Mouse (Mus musculus) MEL (cell line): ENCODE results near the gene Cdan1. TPM values are rescaled to one million over a fixed set of nuclear protein-coding genes. Genes with fewer than 3 reads are reported as not detected.
A peak's percentile ranks its signal among the peaks of the same experiment; 100 is the strongest.

ENCODE experiments used
- DNase-seq: peaks from one replicate; pipeline ENCODE4 v3.0.0; 2011; ENCODE audit warnings: low read depth, low spot score
- H3K27ac ChIP-seq: 2 replicates; pipeline ENCODE4 v1.5.1; 2012; ENCODE audit warnings: low read depth, mild to moderate bottlenecking, control low read depth, low read length, moderate library complexity; ENCODE audit not compliant: control insufficient read depth
- H3K27me3 ChIP-seq, 2 experiments: fragments of 150-350 bp in 1 of 2; sonication (generic) in 1 of 2; 2 replicates each; pipeline ENCODE4 v1.6.1; 2012; ENCODE audit warnings: low read length in 2 of 2, mild to moderate bottlenecking in 2 of 2, improper control_type of control experiment in 1 of 2, moderate library complexity in 1 of 2; ENCODE audit not compliant: insufficient read depth in 2 of 2, control insufficient read depth in 1 of 2
- H3K36me3 ChIP-seq, 2 experiments: 2 replicates each; pipeline ENCODE4 v1.6.1; 2012 to 2014; ENCODE audit warnings: low read length in 2 of 2, improper control_type of control experiment in 1 of 2, inconsistent platforms in 1 of 2, mild to moderate bottlenecking in 1 of 2; ENCODE audit not compliant: insufficient read depth in 2 of 2, control insufficient read depth in 1 of 2
- H3K4me1 ChIP-seq, 2 experiments: fragments of 150-350 bp in 1 of 2; sonication (generic) in 1 of 2; 2 replicates each; pipeline ENCODE4 v1.6.1; 2012; ENCODE audit warnings: low read length in 2 of 2, improper control_type of control experiment in 1 of 2, mild to moderate bottlenecking in 1 of 2; ENCODE audit not compliant: insufficient read depth in 2 of 2, control insufficient read depth in 1 of 2
- H3K4me3 ChIP-seq, 2 experiments: fragments of 150-350 bp in 1 of 2; sonication (generic) in 1 of 2; 2 replicates each; pipeline ENCODE4 v1.5.1; 2012; ENCODE audit warnings: low read depth in 2 of 2, low read length in 2 of 2, mild to moderate bottlenecking in 2 of 2, moderate library complexity in 2 of 2, control low read depth in 1 of 2, improper control_type of control experiment in 1 of 2; ENCODE audit not compliant: control insufficient read depth in 1 of 2, insufficient read depth in 1 of 2
- H3K79me2 ChIP-seq: 2 replicates; pipeline ENCODE4 v1.6.1; 2012; ENCODE audit warnings: mild to moderate bottlenecking, low read length, moderate library complexity; ENCODE audit not compliant: control insufficient read depth, poor library complexity, insufficient read depth
- H3K9ac ChIP-seq: 2 replicates; pipeline ENCODE4 v1.6.1; 2012; ENCODE audit warnings: low read depth, mild to moderate bottlenecking, control low read depth, low read length, moderate library complexity; ENCODE audit not compliant: control insufficient read depth, poor library complexity, severe bottlenecking
- H3K9me3 ChIP-seq: fragments of 150-350 bp; sonication (generic); replicated peaks from 2 replicates; pipeline ENCODE4 v1.6.1; 2012; ENCODE audit warnings: mild to moderate bottlenecking, low read length, improper control_type of control experiment, moderate library complexity; ENCODE audit not compliant: insufficient read depth
- BHLHE40 ChIP-seq: IDR thresholded peaks from 2 replicates; pipeline ENCODE4 v1.6.1; 2012; ENCODE audit warnings: low read depth, mild to moderate bottlenecking, inconsistent platforms, low read length, improper control_type of control experiment, borderline replicate concordance
- CHD1 ChIP-seq: IDR thresholded peaks from 2 replicates; pipeline ENCODE4 v1.6.1; 2012; ENCODE audit warnings: low read depth, mild to moderate bottlenecking, inconsistent platforms, low read length, improper control_type of control experiment
- CHD2 ChIP-seq: IDR thresholded peaks from 2 replicates; pipeline ENCODE4 v1.6.1; 2011; ENCODE audit warnings: low read length, improper control_type of control experiment
- ELF1 ChIP-seq: IDR thresholded peaks from 2 replicates; pipeline ENCODE4 v1.6.1; 2014; ENCODE audit warnings: low read depth, mild to moderate bottlenecking, inconsistent platforms, low read length, improper control_type of control experiment, moderate library complexity
- EP300 ChIP-seq, 2 experiments: IDR thresholded peaks; 2 replicates each; pipeline ENCODE4 v1.6.1; 2011; ENCODE audit warnings: improper control_type of control experiment in 2 of 2, low read length in 2 of 2, low read depth in 1 of 2, mild to moderate bottlenecking in 1 of 2
- ETS1 ChIP-seq: IDR thresholded peaks from 2 replicates; pipeline ENCODE4 v1.6.1; 2012; ENCODE audit warnings: low read depth, mild to moderate bottlenecking, inconsistent platforms, low read length, improper control_type of control experiment, moderate library complexity
- GABPA ChIP-seq: IDR thresholded peaks from 2 replicates; pipeline ENCODE4 v1.6.1; 2012; ENCODE audit warnings: low read depth, mild to moderate bottlenecking, inconsistent platforms, low read length, improper control_type of control experiment, moderate library complexity
- GATA1 ChIP-seq: IDR thresholded peaks from 2 replicates; pipeline ENCODE4 v1.6.1; 2011; ENCODE audit warnings: low read depth, low read length, improper control_type of control experiment
- JUND ChIP-seq: IDR thresholded peaks from 2 replicates; pipeline ENCODE4 v1.6.1; 2011; ENCODE audit warnings: low read depth, mild to moderate bottlenecking, improper control_type of control experiment, low read length
- KAT2A ChIP-seq: conservative IDR thresholded peaks from 2 replicates; pipeline ENCODE4 v1.6.1; 2012; ENCODE audit warnings: low read depth, low read length, improper control_type of control experiment, inconsistent platforms
- MAX ChIP-seq: IDR thresholded peaks from 2 replicates; pipeline ENCODE4 v1.6.1; 2011; ENCODE audit warnings: low read length, improper control_type of control experiment
- MEF2A ChIP-seq: IDR thresholded peaks from 2 replicates; pipeline ENCODE4 v1.6.1; 2014; ENCODE audit warnings: low read depth, mild to moderate bottlenecking, inconsistent platforms, low read length, improper control_type of control experiment; ENCODE audit not compliant: poor library complexity, insufficient replicate concordance, severe bottlenecking; ENCODE audit errors: extremely low read depth
- MYC ChIP-seq: IDR thresholded peaks from 2 replicates; pipeline ENCODE4 v1.6.1; 2011; ENCODE audit warnings: low read depth, mild to moderate bottlenecking, low read length, improper control_type of control experiment, moderate library complexity
- NELFE ChIP-seq: IDR thresholded peaks from 2 replicates; pipeline ENCODE4 v1.6.1; 2011; ENCODE audit warnings: low read depth, low read length, improper control_type of control experiment
- NRF1 ChIP-seq: IDR thresholded peaks from 2 replicates; pipeline ENCODE4 v1.6.1; 2014; ENCODE audit warnings: low read depth, mild to moderate bottlenecking, inconsistent platforms, low read length, improper control_type of control experiment, moderate library complexity; ENCODE audit not compliant: poor library complexity, insufficient read depth, severe bottlenecking
- POLR2A ChIP-seq, 2 experiments: IDR thresholded peaks; 2 replicates each; pipeline ENCODE4 v1.6.1; 2011 to 2012; ENCODE audit warnings: low read length in 2 of 2, mild to moderate bottlenecking in 2 of 2, control low read depth in 1 of 2, improper control_type of control experiment in 1 of 2, low read depth in 1 of 2, moderate library complexity in 1 of 2; ENCODE audit not compliant: control insufficient read depth in 1 of 2, insufficient read depth in 1 of 2, poor library complexity in 1 of 2
- POLR2AphosphoS5 ChIP-seq: IDR thresholded peaks from 2 replicates; pipeline ENCODE4 v1.6.1; 2012; ENCODE audit warnings: low read depth, borderline replicate concordance, mild to moderate bottlenecking, inconsistent platforms, low read length, moderate library complexity, mixed read lengths
- RCOR1 ChIP-seq: IDR thresholded peaks from 2 replicates; pipeline ENCODE4 v1.6.1; 2012; ENCODE audit warnings: low read depth, mild to moderate bottlenecking, inconsistent platforms, low read length, improper control_type of control experiment
- SIN3A ChIP-seq: IDR thresholded peaks from 2 replicates; pipeline ENCODE4 v1.6.1; 2012; ENCODE audit warnings: low read length, improper control_type of control experiment, inconsistent platforms
- SMC3 ChIP-seq: IDR thresholded peaks from 2 replicates; pipeline ENCODE4 v1.6.1; 2011; ENCODE audit warnings: low read depth, low read length, improper control_type of control experiment
- TAL1 ChIP-seq: IDR thresholded peaks from 2 replicates; pipeline ENCODE4 v1.6.1; 2012; ENCODE audit warnings: mild to moderate bottlenecking, inconsistent platforms, low read length, moderate library complexity, mixed read lengths
- USF1 ChIP-seq: IDR thresholded peaks from 2 replicates; pipeline ENCODE4 v1.6.1; 2014; ENCODE audit warnings: low read depth, mild to moderate bottlenecking, inconsistent platforms, low read length, improper control_type of control experiment, moderate library complexity
- USF2 ChIP-seq, 2 experiments: IDR thresholded peaks; 2 replicates each; pipeline ENCODE4 v1.6.1; 2011 to 2012; ENCODE audit warnings: improper control_type of control experiment in 2 of 2, low read length in 2 of 2, borderline replicate concordance in 1 of 2, inconsistent platforms in 1 of 2, low read depth in 1 of 2, mild to moderate bottlenecking in 1 of 2; ENCODE audit not compliant: insufficient read depth in 1 of 2
- ZMIZ1 ChIP-seq: IDR thresholded peaks from 2 replicates; pipeline ENCODE4 v1.6.1; 2012; ENCODE audit warnings: low read depth, mild to moderate bottlenecking, inconsistent platforms, low read length, improper control_type of control experiment, moderate library complexity
- ZNF384 ChIP-seq: IDR thresholded peaks from 2 replicates; pipeline ENCODE4 v1.6.1; 2012; ENCODE audit warnings: low read depth, mild to moderate bottlenecking, inconsistent platforms, low read length, improper control_type of control experiment
- polyA plus RNA-seq, 2 experiments: library from polyadenylated mRNA; stranded (reverse) in 1 of 2; unstranded in 1 of 2; fragments of >175 nt in 1 of 2; fragments of >200 nt in 1 of 2; gene quantifications; 2 replicates each; pipeline versions ENCODE4 v1.2.1 to v1.2.4; 2012; ENCODE audit warnings: low replicate concordance in 2 of 2, low read depth in 1 of 2; ENCODE audit not compliant: insufficient read length in 2 of 2, insufficient read depth in 1 of 2, missing spikeins in 1 of 2
- total RNA-seq: library from RNA; depleted of rRNA; stranded (reverse); fragments of 300-350 nt; gene quantifications from 2 replicates; pipeline ENCODE4 v1.2.3, GENCODE M21; 2012

Cdan1 gene
- total and polyA plus RNA-seq, 3 experiments: 10.9 to 27.6 TPM; not detected in 1

DNA sequence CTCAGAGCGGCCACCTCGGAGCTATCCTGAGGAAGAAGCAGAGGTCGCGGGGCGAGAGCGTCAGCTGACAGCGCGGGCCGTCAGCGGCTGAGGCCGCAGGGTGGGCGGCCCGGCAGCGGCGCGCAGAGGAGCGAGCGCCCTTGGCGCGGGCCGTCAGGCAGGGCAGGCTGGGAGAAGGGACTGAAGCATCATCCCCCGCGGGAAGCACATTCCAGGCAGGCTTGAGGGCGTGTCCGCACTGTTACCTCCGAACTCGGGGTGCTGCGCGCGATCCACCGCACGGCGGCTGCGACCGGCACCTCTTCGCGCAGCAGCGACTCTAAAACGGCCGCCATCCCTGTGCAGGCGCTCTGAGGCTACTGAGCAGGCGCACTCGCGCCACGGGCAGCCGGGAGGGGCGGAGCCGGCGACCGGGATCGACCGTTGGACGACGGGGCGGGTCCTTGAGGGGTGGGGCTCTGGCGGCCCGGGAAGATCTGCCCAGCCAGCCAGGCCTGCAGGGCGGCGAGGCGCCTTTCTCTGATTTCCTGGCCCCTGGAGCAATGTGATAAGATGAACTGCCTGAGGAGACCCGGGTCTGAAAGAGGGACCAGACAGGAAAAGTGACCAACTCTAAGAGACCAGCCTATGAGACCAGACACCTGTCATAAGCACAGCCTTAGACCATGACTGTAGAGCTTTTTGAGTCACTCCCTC lies 118.6 kb downstream of the Cdan1 start (continued):
- peak; percentile 51 for TF ChIP-seq TAL1
- no peak for TF ChIP-seq ELF1
- peak; percentile 14 for TF ChIP-seq MAX
- TF ChIP-seq ETS1: 0 out of 2 replicates have a peak, but pooled peaks have one; percentile 9
- TF ChIP-seq NELFE: peak; percentile 93
- no peak for TF ChIP-seq USF2 (IDR thresholded peaks at IDR 0.05; ENCODE audit: borderline replicate concordance in 1 of 2, insufficient read depth in 1 of 2, low read depth in 1 of 2, low read length in 2 of 2)
- TF ChIP-seq GATA1: peak; percentile 41; the same call in 1 of the 2 replicates
- TF ChIP-seq ZMIZ1: peak; percentile 89
- TF ChIP-seq USF1: peak; percentile 49; the same call in 1 of the 2 replicates
- TF ChIP-seq NRF1: peak; percentile 73
- TF ChIP-seq POLR2AphosphoS5: no peak
- no peak for TF ChIP-seq CHD1
- peak; percentile 54 for TF ChIP-seq SIN3A
- TF ChIP-seq POLR2A (IDR thresholded peaks at IDR 0.05; ENCODE audit: control insufficient read depth in 1 of 2, insufficient read depth in 1 of 2, low read depth in 1 of 2, low read length in 2 of 2, poor library complexity in 1 of 2): peak; percentile 92 to 96
- TF ChIP-seq, all 39 proteins: peak for 18

DNA sequence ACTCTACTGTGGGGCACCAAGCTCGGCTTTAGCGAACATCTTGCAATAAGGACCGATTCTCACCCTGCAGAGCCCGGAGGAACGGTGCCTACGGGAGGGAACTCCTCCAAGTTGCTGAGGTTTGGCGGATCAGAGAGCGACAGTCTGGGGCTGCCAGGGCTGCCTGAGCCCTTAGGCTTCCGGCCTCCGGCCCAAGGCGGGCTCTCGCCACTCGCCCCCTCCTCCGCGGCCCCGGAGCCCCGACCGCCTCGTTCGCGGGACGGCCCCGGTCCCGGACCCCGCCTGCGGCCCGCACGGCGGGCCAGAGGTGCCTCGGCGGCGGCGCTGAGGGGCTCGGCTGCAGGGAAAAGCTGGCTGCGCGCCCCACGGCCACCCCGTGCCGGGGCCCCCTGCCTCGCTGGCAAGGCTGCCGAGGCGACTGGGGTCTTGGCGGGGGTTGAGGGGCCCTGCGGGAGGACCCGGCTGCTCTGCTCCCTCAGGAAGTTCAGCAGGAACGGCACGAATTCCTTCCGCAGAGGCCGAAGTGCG lies 119.2 kb downstream of the Cdan1 start:
- Histone ChIP-seq H3K4me1 (peaks cover 5 to 21% of the 10 kb centered on the region in 2 experiments), H3K27ac (peak overlapping the region; percentile 90), H3K4me3 (peak overlapping the region; percentile 58 to 97), H3K27me3 (no peaks in the 10 kb centered on the region), H3K79me2 (peaks cover 18% of the 10 kb centered on the region), H3K9ac (peak overlapping the region; percentile 93), H3K9me3 (no peaks in the 10 kb centered on the region), H3K36me3 (peaks cover 2 to 10% of the 10 kb centered on the region in 2 experiments; a peak in 3 of 4 replicates)
- TF ChIP-seq GABPA (no peak), ZNF384 (no peak), BHLHE40 (no peak), ETS1 (no peak), EP300 (IDR thresholded peaks at IDR 0.05; ENCODE audit: low read depth in 1 of 2, low read length in 2 of 2) (no peak), MEF2A (no peak), CHD2 (no peak), RCOR1 (no peak), MYC (no peak), NELFE (no peak), KAT2A (no peak), SMC3 (no peak), ELF1 (no peak), JUND (no peak)
- no peak for DNase-seq
